Mouse (Mus musculus) spleen, adult 2 months (tissue): ENCODE data around the gene Gm10024. TPM values are rescaled to one million over a fixed set of nuclear protein-coding genes. Genes with fewer than 3 reads are reported as not detected.
"Not testable (repeated sequence)": the region's sequence is repeated elsewhere in the genome, so short reads cannot be mapped to it uniquely, and the experiment has no call there.

Experiments
- DNase-seq, 2 experiments: peaks; one replicate each; pipeline versions ENCODE4 v3.0.0 to v3.0.0-alpha.2; 2012 to 2021; ENCODE audit warnings: low spot score in 2 of 2, low read depth in 1 of 2
- H3K27ac ChIP-seq: fragments of 200-500 bp; 2 replicates; pipeline ENCODE4 v1.5.1; 2012; ENCODE audit warnings: low read length, inconsistent platforms; ENCODE audit not compliant: insufficient read depth
- H3K27me3 ChIP-seq: fragments of 200-500 bp; 2 replicates; pipeline ENCODE4 v1.6.1; 2012; ENCODE audit warnings: mild to moderate bottlenecking, moderate library complexity, low read length, inconsistent platforms; ENCODE audit not compliant: control insufficient read depth, insufficient read depth
- H3K36me3 ChIP-seq: fragments of 200-500 bp; 2 replicates; pipeline ENCODE4 v1.6.1; 2012; ENCODE audit warnings: mild to moderate bottlenecking, low read length, inconsistent platforms; ENCODE audit not compliant: control insufficient read depth, insufficient read depth
- H3K4me1 ChIP-seq: fragments of 200-500 bp; 2 replicates; pipeline ENCODE4 v1.6.1; 2011; ENCODE audit warnings: inconsistent platforms; ENCODE audit not compliant: control insufficient read depth, insufficient read depth, insufficient read length
- H3K4me3 ChIP-seq: fragments of 200-500 bp; 2 replicates; pipeline ENCODE4 v1.5.1; 2011; ENCODE audit warnings: mild to moderate bottlenecking, inconsistent platforms; ENCODE audit not compliant: insufficient read depth, insufficient read length; ENCODE audit errors: extremely low read depth
- CTCF ChIP-seq: fragments of 200-500 bp; IDR thresholded peaks from 2 replicates; pipeline ENCODE4 v1.5.1; 2011; ENCODE audit warnings: mild to moderate bottlenecking, inconsistent platforms; ENCODE audit not compliant: insufficient read depth, insufficient read length, insufficient replicate concordance; ENCODE audit errors: extremely low read depth
- POLR2A ChIP-seq: fragments of 200-500 bp; IDR thresholded peaks from 2 replicates; pipeline ENCODE4 v1.6.1; 2011; ENCODE audit warnings: low read depth, low read length, inconsistent platforms
- WGBS: fragments of 180-500 bp; shearing (Covaris S2); methylation state at CpG from one replicate; pipeline ENCODE4 v1.1.7; 2018; 5-methylcytosine and 5-hydroxymethylcytosine counted together
- polyA plus RNA-seq: library from polyadenylated mRNA; depleted of rRNA; stranded (reverse); fragments of >200 nt; gene quantifications from 2 replicates; pipeline ENCODE4 v1.2.3, GENCODE M21; 2012

Gene Gm10024
- polyA plus RNA-seq, 1 experiment: not detected

- no peak overlapping the region for H3K27ac ChIP-seq
- H3K27me3 ChIP-seq: no peaks in the 10 kb centered on the region
- TF ChIP-seq CTCF (no peak), POLR2A (no peak)
- no peaks in the 10 kb centered on the region for H3K36me3 ChIP-seq
- no peak overlapping the region for H3K4me3 ChIP-seq
- 56% methylated on average over 4 of the region's 4 CpGs for WGBS
- DNase-seq: no peak
- H3K4me1 ChIP-seq: no peaks in the 10 kb centered on the region
Measured at GRCm38 (mm10) chr10:77729241-77729640, 18.0 kb downstream of the Gm10024 start.

DNA sequence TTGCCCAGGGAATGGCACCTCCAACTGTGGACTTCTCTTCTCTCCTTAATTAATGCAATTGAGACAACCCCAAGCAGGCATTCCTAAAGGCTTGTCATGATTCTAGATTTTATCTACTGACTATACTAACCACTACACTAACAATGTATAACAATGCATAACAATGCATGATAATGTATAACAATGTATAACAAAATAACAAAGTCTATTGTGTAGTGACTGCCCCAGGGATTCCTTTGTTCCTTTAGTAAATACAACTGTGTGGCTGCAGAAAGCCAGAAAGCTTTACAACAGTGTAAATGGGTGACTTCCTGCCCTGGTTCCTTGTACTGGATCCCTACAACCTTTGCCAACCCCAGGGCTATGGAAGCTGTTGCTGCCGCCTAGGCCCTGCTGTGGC, 24.7 kb downstream of the Gm10024 start:
- no peak for DNase-seq
- H3K27ac ChIP-seq: no peak overlapping the region
- TF ChIP-seq CTCF (no peak), POLR2A (no peak)
- H3K4me3 ChIP-seq: no peak overlapping the region
- H3K4me1 ChIP-seq: no peaks in the 10 kb centered on the region
- H3K27me3 ChIP-seq: no peaks in the 10 kb centered on the region
- no peaks in the 10 kb centered on the region for H3K36me3 ChIP-seq
- 88% methylated on average over 1 of the region's 1 CpGs for WGBS

GRCm38 (mm10) chr10:77738929-77739328, 27.7 kb downstream of the Gm10024 start:
- no peaks in the 10 kb centered on the region for H3K4me1 ChIP-seq
- 53% methylated on average over 4 of the region's 4 CpGs for WGBS
- no peak overlapping the region for H3K27ac ChIP-seq
- TF ChIP-seq POLR2A (no peak), CTCF (no peak)
- H3K4me3 ChIP-seq: no peak overlapping the region
- DNase-seq: no peak
- H3K36me3 ChIP-seq: no peaks in the 10 kb centered on the region
- no peaks in the 10 kb centered on the region for H3K27me3 ChIP-seq

DNA sequence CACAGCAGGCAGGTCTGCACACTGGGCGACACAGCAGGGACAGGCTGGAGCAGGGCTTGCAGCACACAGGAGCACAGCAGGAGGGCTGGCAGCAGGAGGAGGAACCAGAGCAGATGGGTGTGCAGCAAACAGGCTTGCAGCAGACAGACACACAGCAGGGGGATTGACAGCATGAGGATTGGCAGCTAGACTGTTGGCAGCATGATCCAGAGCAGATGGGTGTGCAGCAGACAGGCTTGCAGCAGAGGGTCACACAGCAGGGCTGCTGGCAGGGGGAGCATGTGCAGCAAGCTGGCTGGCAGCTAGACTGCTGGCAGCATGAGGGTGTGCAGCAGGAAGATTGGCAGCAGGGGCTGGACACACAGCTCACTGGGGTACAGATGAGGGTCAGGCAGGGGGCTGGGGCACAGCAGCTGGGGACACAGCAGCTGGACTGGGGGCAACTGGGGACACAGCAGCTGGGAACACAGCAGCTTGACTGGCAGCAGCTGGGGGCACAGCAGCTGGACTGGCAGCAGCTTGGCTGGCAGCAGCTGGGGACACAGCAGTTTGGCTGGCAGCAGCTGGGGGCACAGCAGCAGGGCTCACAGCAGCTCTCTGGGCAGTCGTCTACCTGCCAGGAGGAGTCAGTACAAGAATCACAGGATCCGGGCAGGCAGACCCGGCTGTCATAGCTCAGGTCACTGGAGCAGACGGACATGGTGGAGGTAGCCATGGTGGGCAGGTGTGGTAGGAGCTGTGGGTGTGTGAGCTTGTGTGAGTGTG, 30.8 kb downstream of the Gm10024 start, which contains the start of gene Gm18596:
TSS of gene Gm18596 (minus strand) at position 715 of the 765 bp plus-strand sequence.
- not testable (repeated sequence) for DNase-seq, H3K36me3 ChIP-seq
- WGBS: 65% methylated on average over 5 of the region's 5 CpGs

GRCm38 (mm10) chr10:77750686-77751085, 39.4 kb downstream of the Gm10024 start:
- not testable (repeated sequence) for H3K4me1 ChIP-seq, H3K4me3 ChIP-seq, H3K36me3 ChIP-seq, H3K27me3 ChIP-seq, H3K27ac ChIP-seq, DNase-seq
- WGBS: 80% methylated on average over 1 of the region's 1 CpGs

More for the DNA sequence above, 30.8 kb downstream of the Gm10024 start, which contains the start of gene Gm18596:
- not testable (repeated sequence) for H3K4me1 ChIP-seq, H3K27ac ChIP-seq, H3K4me3 ChIP-seq, H3K27me3 ChIP-seq

DNA sequence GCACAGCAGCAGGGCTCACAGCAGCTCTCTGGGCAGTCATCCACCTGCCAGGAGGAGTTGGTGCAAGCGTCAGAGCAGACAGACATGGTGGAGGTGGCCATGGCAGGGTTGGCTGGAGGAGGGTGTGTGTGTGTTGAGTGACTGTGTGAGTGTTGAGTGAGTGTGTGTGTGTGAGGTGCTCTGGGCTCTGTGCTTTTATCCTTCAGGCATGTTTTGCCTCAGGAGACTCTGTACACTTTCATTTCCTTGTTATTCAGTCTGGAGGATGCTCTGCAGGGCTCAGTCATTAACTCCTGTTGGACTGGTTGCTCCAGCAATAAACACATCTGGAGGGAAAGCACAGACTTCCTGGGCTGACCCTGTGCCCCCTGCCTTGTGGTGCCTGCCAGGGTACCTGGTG, 40.0 kb downstream of the Gm10024 start, which contains the start of gene Gm9736:
TSS of gene Gm9736 (minus strand) at position 101 of the 400 bp plus-strand sequence.
- not testable (repeated sequence) for H3K36me3 ChIP-seq, H3K4me1 ChIP-seq, DNase-seq, H3K4me3 ChIP-seq, H3K27me3 ChIP-seq, H3K27ac ChIP-seq
- 73% methylated on average over 1 of the region's 1 CpGs for WGBS

DNA sequence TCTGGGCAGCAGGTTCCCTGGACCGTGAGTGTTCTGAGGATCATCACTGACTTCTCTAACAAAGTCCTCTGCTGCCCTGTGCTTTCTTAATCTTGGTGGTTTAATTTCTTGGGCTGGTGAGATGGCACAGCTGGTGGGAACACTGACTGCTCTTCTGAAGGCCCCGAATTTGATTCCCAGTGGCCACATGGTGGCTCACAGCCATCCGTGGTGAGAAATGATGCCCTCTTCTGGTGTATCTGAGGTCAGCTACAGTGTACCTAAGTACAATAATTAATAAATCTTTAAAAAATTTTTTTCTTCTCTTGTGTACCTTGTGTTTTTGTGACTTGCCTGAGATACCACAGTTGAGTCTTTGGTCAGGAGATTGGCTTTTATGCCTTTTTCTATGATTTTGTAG, 41.1 kb downstream of the Gm10024 start:
- not testable (repeated sequence) for H3K27ac ChIP-seq, H3K27me3 ChIP-seq, H3K4me3 ChIP-seq, H3K36me3 ChIP-seq, H3K4me1 ChIP-seq, DNase-seq
- 49% methylated on average over 3 of the region's 3 CpGs for WGBS

DNA sequence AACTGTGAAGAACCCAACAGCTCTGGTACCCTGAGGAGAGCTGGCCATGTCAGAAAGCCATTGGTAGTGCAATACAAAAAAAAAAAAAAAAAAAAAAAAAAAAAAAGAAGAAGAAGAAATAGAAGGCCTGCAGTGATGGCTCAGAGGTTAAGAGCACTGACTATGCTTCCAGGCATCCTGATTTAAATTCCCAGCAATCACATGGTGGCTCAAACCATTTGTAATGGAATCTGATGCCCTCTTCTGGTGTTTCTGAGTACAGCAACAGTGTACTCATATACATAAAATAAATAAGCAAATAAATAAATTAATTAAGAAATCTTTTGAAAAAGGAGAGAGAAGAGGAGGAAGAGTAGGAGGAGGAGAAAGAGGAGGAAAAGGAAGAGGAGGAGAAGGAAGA, 42.2 kb downstream of the Gm10024 start:
- Histone ChIP-seq H3K36me3 (no peaks in the 10 kb centered on the region), H3K4me3 (no peak overlapping the region), H3K27me3 (no peaks in the 10 kb centered on the region), H3K27ac (no peak overlapping the region), H3K4me1 (no peaks in the 10 kb centered on the region)
- no peak for DNase-seq
- TF ChIP-seq POLR2A: no peak
- no peak for TF ChIP-seq CTCF

DNA sequence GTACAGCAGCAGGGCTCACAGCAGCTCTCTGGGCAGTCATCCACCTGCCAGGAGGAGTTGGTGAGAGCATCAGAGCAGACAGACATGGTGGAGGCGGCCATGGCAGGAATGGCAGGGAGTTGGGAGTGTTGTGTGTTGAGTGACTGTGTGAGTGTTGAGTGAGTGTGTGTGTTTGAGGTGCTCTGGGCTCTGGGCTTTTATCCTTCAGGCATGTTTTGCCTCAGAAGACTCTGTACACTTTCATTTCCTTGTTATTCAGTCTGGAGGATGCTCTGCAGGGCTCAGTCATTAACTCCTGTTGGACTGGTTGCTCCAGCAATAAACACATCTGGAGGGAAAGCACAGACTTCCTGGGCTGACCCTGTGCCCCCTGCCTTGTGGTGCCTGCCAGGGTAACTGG, 48.3 kb downstream of the Gm10024 start, which contains the start of gene Gm3233:
TSS of gene Gm3233 (minus strand) at position 101 of the 400 bp plus-strand sequence.
- not testable (repeated sequence) for DNase-seq, H3K36me3 ChIP-seq, H3K4me1 ChIP-seq, H3K4me3 ChIP-seq, H3K27me3 ChIP-seq, H3K27ac ChIP-seq
- WGBS: no CpG with 5 or more reads among the region's 1 CpGs
